Mouse (Mus musculus) kidney, adult 18-20 months (tissue): ENCODE results near the gene Gm10696.
"Not testable (repeated sequence)": the region's sequence is repeated elsewhere in the genome, so short reads cannot be mapped to it uniquely, and the experiment has no call there.

Experiments
- DNase-seq: peaks from one replicate; pipeline ENCODE4 v3.0.0; 2021

Gene Gm10696

GRCm38 (mm10) chr3:94178093-94178492 lies at the start of gene Gm10696:
TSS of gene Gm10696 (minus strand) at chr3:94178193.
- DNase-seq, result not testable (repeated sequence)

- DNase-seq, result not testable (repeated sequence)
These were observed 18.4 kb upstream of the Gm10696 start, which contains the start of gene Gm5286 for GRCm38 (mm10) chr3:94196414-94196813. TSS of gene Gm5286 (plus strand) at chr3:94196714.

- not testable (repeated sequence) for DNase-seq
These were observed 10.6 kb downstream of the Gm10696 start for GRCm38 (mm10) chr3:94167351-94167750.
